Mouse (Mus musculus): ENCODE data around the gene Fam166a. TPM values are rescaled to one million over a fixed set of nuclear protein-coding genes. Genes with fewer than 3 reads are reported as not detected.

Fam166a gene
- polyA plus RNA-seq, 1 experiment from 2014 or later: 1.0 TPM

GRCm38 (mm10) chr2:25185625-25186574 is 32.6 kb upstream of the Fam166a start:
- H3K9ac ChIP-seq: peak overlapping the region; percentile 35; the same call in 1 of the 2 replicates
- peak overlapping the region; percentile 53 for H3K4me3 ChIP-seq (replicated peaks)
- no peaks in the 10 kb centered on the region for H3K9me3 ChIP-seq (replicated peaks)
- no peaks in the 10 kb centered on the region for H3K36me3 ChIP-seq (replicated peaks)
- ATAC-seq (ENCODE audit: insufficient read depth): no peak
- WGBS (ENCODE audit: insufficient replicate concordance): 2% methylated on average over 64 of the region's 64 CpGs
- peaks cover 45% of the 10 kb centered on the region for H3K4me1 ChIP-seq (replicated peaks)
- peaks cover 68% of the 10 kb centered on the region for H3K27me3 ChIP-seq
- peak overlapping the region; percentile 84 for H3K4me2 ChIP-seq
- no peak overlapping the region for H3K27ac ChIP-seq (replicated peaks)

- Histone ChIP-seq H3K27me3 (peaks cover 62% of the 10 kb centered on the region), H3K4me1 (replicated peaks) (peaks cover 38% of the 10 kb centered on the region), H3K9me3 (replicated peaks) (no peaks in the 10 kb centered on the region), H3K27ac (replicated peaks) (no peak overlapping the region), H3K9ac (no peak overlapping the region), H3K36me3 (replicated peaks) (no peaks in the 10 kb centered on the region), H3K4me2 (peak overlapping the region; percentile 84), H3K4me3 (replicated peaks) (peak overlapping the region; percentile 53)
- 32% methylated on average over 5 of the region's 5 CpGs for WGBS (ENCODE audit: insufficient replicate concordance)
- 0 out of 2 replicates have a peak, but pooled peaks have one; percentile 12 for ATAC-seq (ENCODE audit: insufficient read depth)
Observed at GRCm38 (mm10) chr2:25186575-25186930, 32.0 kb upstream of the Fam166a start.

GRCm38 (mm10) chr2:25187841-25188240 is 30.7 kb upstream of the Fam166a start:
- no peak for ATAC-seq (ENCODE audit: insufficient read depth)
- H3K27ac ChIP-seq (replicated peaks): no peak overlapping the region
- no peak overlapping the region for H3K9ac ChIP-seq
- H3K9me3 ChIP-seq (replicated peaks): no peaks in the 10 kb centered on the region
- no peak overlapping the region for H3K4me2 ChIP-seq
- H3K4me3 ChIP-seq (replicated peaks): no peak overlapping the region
- H3K36me3 ChIP-seq (replicated peaks): no peaks in the 10 kb centered on the region
- peaks cover 28% of the 10 kb centered on the region for H3K4me1 ChIP-seq (replicated peaks)
- WGBS (ENCODE audit: insufficient replicate concordance): 74% methylated on average over 6 of the region's 6 CpGs
- H3K27me3 ChIP-seq: peaks cover 50% of the 10 kb centered on the region

- no peak overlapping the region for H3K27ac ChIP-seq (replicated peaks)
- H3K4me3 ChIP-seq (replicated peaks): no peak overlapping the region
- H3K9me3 ChIP-seq (replicated peaks): no peaks in the 10 kb centered on the region
- peak overlapping the region; percentile 84 for H3K4me2 ChIP-seq
- H3K36me3 ChIP-seq (replicated peaks): no peaks in the 10 kb centered on the region
- H3K4me1 ChIP-seq (replicated peaks): peaks cover 57% of the 10 kb centered on the region
- WGBS (ENCODE audit: insufficient replicate concordance): 1% methylated on average over 6 of the region's 6 CpGs
- H3K27me3 ChIP-seq: peaks cover 6% of the 10 kb centered on the region; the same call in 1 of the 2 replicates
- H3K9ac ChIP-seq: no peak overlapping the region; the same call in 1 of the 2 replicates
- peak; percentile 5; the same call in 1 of the 2 replicates for ATAC-seq (ENCODE audit: insufficient read depth)
Observed at GRCm38 (mm10) chr2:25193330-25193770, 25.2 kb upstream of the Fam166a start.

- peaks cover 57% of the 10 kb centered on the region for H3K4me1 ChIP-seq (replicated peaks)
Observed at GRCm38 (mm10) chr2:25194006-25194405, 24.5 kb upstream of the Fam166a start.

GRCm38 (mm10) chr2:25194486-25195171 is 23.9 kb upstream of the Fam166a start:
- H3K4me2 ChIP-seq: peak overlapping the region; percentile 84
- H3K4me3 ChIP-seq (replicated peaks): peak overlapping the region; percentile 60
- peaks cover 6% of the 10 kb centered on the region; the same call in 1 of the 2 replicates for H3K27me3 ChIP-seq
- 28% methylated on average over 17 of the region's 17 CpGs for WGBS (ENCODE audit: insufficient replicate concordance)
- H3K9me3 ChIP-seq (replicated peaks): no peaks in the 10 kb centered on the region
- H3K9ac ChIP-seq: peak overlapping the region; percentile 50
- H3K36me3 ChIP-seq (replicated peaks): peaks cover 8% of the 10 kb centered on the region
- peaks cover 57% of the 10 kb centered on the region for H3K4me1 ChIP-seq (replicated peaks)
- ATAC-seq (ENCODE audit: insufficient read depth): no peak
- peak overlapping the region; percentile 77 for H3K27ac ChIP-seq (replicated peaks)

More at GRCm38 (mm10) chr2:25194006-25194405, 24.5 kb upstream of the Fam166a start:
- Histone ChIP-seq H3K36me3 (replicated peaks) (0 out of 2 replicates have a peak, but pooled peaks cover 2% of the 10 kb centered on the region), H3K4me3 (replicated peaks) (no peak overlapping the region), H3K9ac (no peak overlapping the region; the same call in 1 of the 2 replicates), H3K27ac (replicated peaks) (peak overlapping the region; percentile 77; the same call in 1 of the 2 replicates), H3K9me3 (replicated peaks) (no peaks in the 10 kb centered on the region), H3K27me3 (peaks cover 6% of the 10 kb centered on the region; the same call in 1 of the 2 replicates), H3K4me2 (peak overlapping the region; percentile 84)
- 18% methylated on average over 5 of the region's 5 CpGs for WGBS (ENCODE audit: insufficient replicate concordance)
- ATAC-seq (ENCODE audit: insufficient read depth): no peak

GRCm38 (mm10) chr2:25195211-25196156 is 23.1 kb upstream of the Fam166a start:
- H3K4me1 ChIP-seq (replicated peaks): peaks cover 57% of the 10 kb centered on the region

GRCm38 (mm10) chr2:25196172-25196954 is 22.2 kb upstream of the Fam166a start, which contains the start of gene Tor4a:
Gene Tor4a (minus strand): TSS chr2:25196886.
- peaks cover 26% of the 10 kb centered on the region for H3K36me3 ChIP-seq (replicated peaks)
- peak within 1 kb of the TSS; percentile 60 for H3K4me3 ChIP-seq (replicated peaks)
- WGBS (ENCODE audit: insufficient replicate concordance): 4% methylated on average over 8 of the region's 8 CpGs
- peaks cover 6% of the 10 kb centered on the region; the same call in 1 of the 2 replicates for H3K27me3 ChIP-seq
- H3K9me3 ChIP-seq (replicated peaks): no peaks in the 10 kb centered on the region
- H3K4me1 ChIP-seq (replicated peaks): peaks cover 54% of the 10 kb centered on the region
- peak within 1 kb of the TSS; percentile 84 for H3K4me2 ChIP-seq
- peak; percentile 58 for ATAC-seq (ENCODE audit: insufficient read depth)
- peak within 1 kb of the TSS; percentile 50 for H3K9ac ChIP-seq
- peak within 1 kb of the TSS; percentile 77 for H3K27ac ChIP-seq (replicated peaks)

More at GRCm38 (mm10) chr2:25195211-25196156, 23.1 kb upstream of the Fam166a start:
- Histone ChIP-seq H3K27me3 (peaks cover 6% of the 10 kb centered on the region; the same call in 1 of the 2 replicates), H3K9ac (peak overlapping the region; percentile 50), H3K9me3 (replicated peaks) (no peaks in the 10 kb centered on the region), H3K36me3 (replicated peaks) (peaks cover 17% of the 10 kb centered on the region), H3K4me3 (replicated peaks) (peak overlapping the region; percentile 60), H3K4me2 (peak overlapping the region; percentile 84), H3K27ac (replicated peaks) (peak overlapping the region; percentile 77)
- 5% methylated on average over 55 of the region's 55 CpGs for WGBS (ENCODE audit: insufficient replicate concordance)
- ATAC-seq (ENCODE audit: insufficient read depth): peak; percentile 61

- peak overlapping the region; percentile 60; the same call in 1 of the 2 replicates for H3K4me3 ChIP-seq (replicated peaks)
- H3K4me1 ChIP-seq (replicated peaks): peaks cover 54% of the 10 kb centered on the region
- no peaks in the 10 kb centered on the region for H3K9me3 ChIP-seq (replicated peaks)
- H3K9ac ChIP-seq: no peak overlapping the region
- peak overlapping the region; percentile 77 for H3K27ac ChIP-seq (replicated peaks)
- H3K36me3 ChIP-seq (replicated peaks): peaks cover 34% of the 10 kb centered on the region
- WGBS (ENCODE audit: insufficient replicate concordance): 16% methylated on average over 2 of the region's 2 CpGs
- peak overlapping the region; percentile 84 for H3K4me2 ChIP-seq
- peaks cover 6% of the 10 kb centered on the region; the same call in 1 of the 2 replicates for H3K27me3 ChIP-seq
- no peak for ATAC-seq (ENCODE audit: insufficient read depth)
Observed at GRCm38 (mm10) chr2:25197191-25197590, 21.4 kb upstream of the Fam166a start.
